Mouse (Mus musculus): ENCODE results near the gene Arid3c. TPM values are rescaled to one million over a fixed set of nuclear protein-coding genes. Genes with fewer than 3 reads are reported as not detected.

Gene Arid3c
- polyA plus RNA-seq, 1 experiment: 1.9 TPM

DNA sequence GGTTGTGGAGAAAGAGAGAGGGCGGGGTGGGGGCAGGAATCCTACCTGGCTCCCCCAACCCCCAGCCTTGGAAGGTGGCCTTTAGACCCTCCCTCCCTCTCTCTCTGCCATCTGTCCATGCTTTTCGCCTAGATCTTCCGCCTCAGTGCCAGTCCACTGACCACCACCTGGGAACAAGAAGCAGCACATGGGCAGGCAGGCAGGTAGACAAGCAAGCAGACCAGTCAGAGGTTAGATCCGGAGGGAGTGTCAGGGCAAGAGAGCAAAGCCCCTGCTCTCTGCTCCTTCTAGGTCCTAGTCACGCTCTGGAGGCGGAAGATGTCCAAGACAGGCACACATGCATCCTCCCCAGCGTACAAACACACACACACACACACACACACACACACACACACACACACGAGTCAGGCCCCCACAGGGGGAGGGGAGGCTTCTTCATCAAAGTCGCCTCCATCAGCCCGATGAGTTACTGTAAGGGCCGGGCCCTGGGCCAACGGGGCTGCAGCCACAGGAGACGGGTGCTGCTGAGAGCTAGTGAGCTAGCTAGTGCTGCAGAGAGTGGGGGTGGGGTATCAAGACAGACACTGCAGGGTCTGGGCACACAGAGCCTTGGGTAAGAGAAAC is 53.8 kb downstream of the Arid3c start:
- no peak for DNase-seq (ENCODE audit: low spot score)

DNA sequence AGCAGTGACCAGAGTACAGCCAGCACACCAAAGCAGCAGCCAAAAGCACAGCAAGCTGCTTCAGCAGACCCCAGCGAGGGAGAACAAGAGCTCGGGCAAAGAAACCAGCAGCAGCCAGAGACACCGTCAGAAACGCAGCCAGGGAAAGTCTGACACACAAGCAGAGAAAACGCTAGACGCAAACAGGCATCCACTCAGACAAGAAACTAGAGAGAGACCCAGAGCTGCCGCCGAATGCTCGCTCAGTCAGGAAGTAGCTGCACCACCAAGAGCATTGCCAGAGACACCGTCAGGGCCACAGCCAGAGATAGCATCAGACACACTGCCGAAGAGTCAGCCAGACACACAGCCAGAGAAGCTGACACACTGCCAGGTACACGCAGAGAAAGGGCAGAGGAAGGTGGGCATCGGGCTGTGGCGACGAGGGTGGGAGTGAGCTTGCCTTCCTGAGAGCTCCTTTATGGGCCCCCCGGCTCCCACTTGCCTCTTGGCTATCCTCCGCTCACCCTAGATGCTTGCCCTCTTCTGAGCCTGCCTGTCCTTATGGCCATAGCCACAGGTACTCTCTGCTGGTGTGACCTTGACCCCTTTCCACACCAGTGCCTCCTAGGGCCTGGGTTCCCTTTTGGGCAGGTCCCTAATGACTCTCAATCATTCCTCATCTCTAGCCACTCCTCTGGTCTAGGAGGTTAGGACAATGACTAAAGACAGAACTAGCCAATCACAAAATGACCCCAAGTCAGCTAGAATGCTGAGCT is 54.5 kb downstream of the Arid3c start:
- no peak for DNase-seq (ENCODE audit: low spot score)

Other genes starting within 250 kb of the Arid3c start
- 8.0 and 11.4 TPM in 2 replicates for gene AI464131, start 228.1 kb downstream of the Arid3c start, polyA plus RNA-seq (2012; rRNA removed)
- 0.10 and 0.22 TPM in 2 replicates for gene 1110017D15Rik, start 213.8 kb downstream of the Arid3c start, polyA plus RNA-seq (2012; rRNA removed)
- gene Fam219a, start 161.6 kb downstream of the Arid3c start, polyA plus RNA-seq (2012; rRNA removed): 20.9 and 21.3 TPM in 2 replicates
- 85.3 and 93.8 TPM in 2 replicates for gene Dnaic1, start 161.4 kb downstream of the Arid3c start, polyA plus RNA-seq (2012; rRNA removed)
- 165 and 187 TPM in 2 replicates for gene Enho, start 90.8 kb downstream of the Arid3c start, polyA plus RNA-seq (2012; rRNA removed)
- 28.6 and 49.0 TPM in 2 replicates for gene Cntfr, start 34.1 kb downstream of the Arid3c start, polyA plus RNA-seq (2012; rRNA removed)
- 77.4 and 78.3 TPM in 2 replicates for gene Il11ra1, start 31.2 kb downstream of the Arid3c start, polyA plus RNA-seq (2012; rRNA removed)
- gene Rpp25l, start 17.6 kb downstream of the Arid3c start, polyA plus RNA-seq (2012; rRNA removed): 32.6 and 40.5 TPM in 2 replicates
- 68.8 and 98.7 TPM in 2 replicates for gene Dctn3, start 8.0 kb downstream of the Arid3c start, polyA plus RNA-seq (2012; rRNA removed)
- 64.7 and 65.2 TPM in 2 replicates for gene Galt, start 24.1 kb upstream of the Arid3c start, polyA plus RNA-seq (2012; rRNA removed)
- gene Sigmar1, start 25.0 kb upstream of the Arid3c start, polyA plus RNA-seq (2012; rRNA removed): 79.7 and 81.4 TPM in 2 replicates
- 38.0 and 44.4 TPM in 2 replicates for gene Ccl27a, start 43.1 kb upstream of the Arid3c start, polyA plus RNA-seq (2012; rRNA removed)
- gene Gm21541, start 172.5 kb upstream of the Arid3c start, polyA plus RNA-seq (2012; rRNA removed): 6.6 and 36.4 TPM in 2 replicates
- 2.1 and 3.3 TPM in 2 replicates for gene Gm20878, start 210.4 kb upstream of the Arid3c start, polyA plus RNA-seq (2012; rRNA removed)
- 0.60 and 0.65 TPM in 2 replicates for gene Fam205a4, start 234.9 kb upstream of the Arid3c start, polyA plus RNA-seq (2012; rRNA removed)

All from urinary bladder, adult 2 months (tissue).